Mouse (Mus musculus) C2C12 (cell line): ENCODE data around the gene Hist1h4k.

Experiments used
- CEBPB ChIP-seq: IDR thresholded peaks from one replicate; pipeline ENCODE4 v1.6.1; 2011; ENCODE audit warnings: low read depth, mild to moderate bottlenecking, control low read depth, moderate library complexity
- CTCF ChIP-seq: IDR thresholded peaks from one replicate; pipeline ENCODE4 v1.5.1; 2011; ENCODE audit not compliant: control insufficient read depth, insufficient read depth, insufficient read length
- FOSL1 ChIP-seq: IDR thresholded peaks from one replicate; pipeline ENCODE4 v1.8.0; 2011; ENCODE audit warnings: mild to moderate bottlenecking, low read length; ENCODE audit not compliant: poor library complexity, insufficient read depth, severe bottlenecking
- MAX ChIP-seq: IDR thresholded peaks from one replicate; pipeline ENCODE4 v1.6.1; 2011; ENCODE audit warnings: mild to moderate bottlenecking, control low read depth
- MYOD1 ChIP-seq: IDR thresholded peaks from one replicate; pipeline ENCODE4 v1.6.1; 2011; ENCODE audit warnings: low read depth; ENCODE audit not compliant: control insufficient read depth, insufficient read length
- MYOG ChIP-seq: IDR thresholded peaks from one replicate; pipeline ENCODE4 v1.6.1; 2011; ENCODE audit not compliant: control insufficient read depth, insufficient read length; ENCODE audit errors: extremely low read depth
- USF1 ChIP-seq: IDR thresholded peaks from one replicate; pipeline ENCODE4 v1.6.1; 2011; ENCODE audit warnings: low read depth, mild to moderate bottlenecking, control low read depth, moderate library complexity

- TF ChIP-seq CTCF: no peak
- no peak for TF ChIP-seq MAX
- TF ChIP-seq MYOD1: no peak
- no peak for TF ChIP-seq USF1
- no peak for TF ChIP-seq MYOG
- TF ChIP-seq FOSL1: no peak
- TF ChIP-seq CEBPB: no peak
Measured at GRCm38 (mm10) chr13:21718381-21719080, 31.8 kb downstream of the Hist1h4k start.
